Comparison of ENCODE assay signal across 15 mouse cellular contexts in the genomic region with DNA sequence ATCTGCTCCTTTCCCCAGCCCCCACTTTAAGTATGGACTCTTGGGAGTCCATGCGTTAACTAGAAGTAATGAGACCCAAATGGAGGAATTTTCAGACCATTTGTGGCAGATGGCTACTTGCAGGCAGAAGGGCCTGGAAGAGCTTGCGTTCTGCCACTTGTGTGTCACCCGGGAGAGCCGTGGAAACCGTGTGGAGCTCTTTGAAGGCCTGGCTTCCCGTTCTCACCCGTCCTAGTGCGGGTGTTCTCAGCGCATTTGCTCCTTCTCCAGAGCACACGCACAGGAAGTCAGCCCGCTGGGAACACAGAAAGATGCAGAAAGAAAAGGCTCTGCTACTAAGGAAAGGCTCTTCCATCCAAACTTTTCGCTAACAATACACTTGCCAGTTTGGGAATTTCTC. TPM values are rescaled to one million over a fixed set of nuclear protein-coding genes. Genes with fewer than 3 reads are reported as not detected.
DNase-seq lines count a peak whose midpoint lies in the region; ATAC-seq and TF ChIP-seq lines count a peak whose summit lies in the region.
"Had no signal": no experiment of that assay in that cellular context is flagged by ENCODE, and none has a peak within 500 bp of the region (broad histone marks: within the 10 kb centered on the region; RNA-seq: fewer than 3 reads in every experiment).

No protein-coding gene starts in this region.

- H3K4me3 ChIP-seq in forebrain, embryonic 10.5 days, result no peak overlapping the region
- H3K4me3 ChIP-seq in forebrain, embryonic 13.5 days, result no peak overlapping the region
- H3K4me3 ChIP-seq in kidney, embryonic 15.5 days (replicated peaks), result no peak overlapping the region
- H3K4me3 ChIP-seq in limb, embryonic 14.5 days (replicated peaks; ENCODE audit: low read length), result no peak overlapping the region
- H3K4me3 ChIP-seq: intestine, embryonic 15.5 days; liver, embryonic 15.5 days had no signal

- H3K27me3 ChIP-seq in forebrain, embryonic 10.5 days (ENCODE audit: poor library complexity, severe bottlenecking), result no peaks in the 10 kb centered on the region
- H3K27me3 ChIP-seq in forebrain, embryonic 13.5 days, result no peaks in the 10 kb centered on the region
- H3K27me3 ChIP-seq in kidney, embryonic 15.5 days, result no peaks in the 10 kb centered on the region
- H3K27me3 ChIP-seq in limb, embryonic 14.5 days (ENCODE audit: control insufficient read depth, insufficient read depth, low read length), result no peaks in the 10 kb centered on the region
- H3K27me3 ChIP-seq: intestine, embryonic 15.5 days had no signal

- no peaks in the 10 kb centered on the region for H3K36me3 ChIP-seq in forebrain, embryonic 10.5 days (replicated peaks)
- H3K36me3 ChIP-seq in forebrain, embryonic 13.5 days (ENCODE audit: poor library complexity, severe bottlenecking), result no peaks in the 10 kb centered on the region
- no peaks in the 10 kb centered on the region for H3K36me3 ChIP-seq in kidney, embryonic 15.5 days
- no peaks in the 10 kb centered on the region for H3K36me3 ChIP-seq in limb, embryonic 14.5 days (ENCODE audit: control insufficient read depth, insufficient read depth, low read length)
- H3K36me3 ChIP-seq: intestine, embryonic 15.5 days; liver, embryonic 15.5 days had no signal

- 61% methylated on average over 12 of the region's 12 CpGs for WGBS in forebrain, embryonic 10.5 days
- 53% methylated on average over 12 of the region's 12 CpGs for WGBS in forebrain, embryonic 13.5 days
- WGBS in kidney, embryonic 15.5 days, result 30% methylated on average over 12 of the region's 12 CpGs
- WGBS in limb, embryonic 14.5 days, result 17% methylated on average over 12 of the region's 12 CpGs

- peak overlapping the region; percentile 92 for H3K27ac ChIP-seq in forebrain, embryonic 10.5 days
- no peak overlapping the region for H3K27ac ChIP-seq in forebrain, embryonic 13.5 days
- peak overlapping the region; percentile 94 for H3K27ac ChIP-seq in kidney, embryonic 15.5 days
- H3K27ac ChIP-seq in limb, embryonic 14.5 days (replicated peaks; ENCODE audit: low read depth, low read length), result peak overlapping the region; percentile 73
- H3K27ac ChIP-seq: intestine, embryonic 15.5 days; liver, embryonic 15.5 days; macrophage had no signal

- no peak for DNase-seq in forebrain, embryonic 10.5 days (ENCODE audit: extremely low spot score, low spot score)
- no peak for DNase-seq in kidney, adult 8-10 months
- peak; percentile 57 for DNase-seq in brain, embryonic 14.5 days (ENCODE audit: low read depth)
- DNase-seq in limb, embryonic 14.5 days (ENCODE audit: low spot score), result no peak
- no peak for DNase-seq in adrenal gland, postnatal 14 days
- no peak for DNase-seq in right cerebral cortex, postnatal 25 days
- DNase-seq: cerebellum, adult 8-10 months; forebrain, postnatal 0 days; gastrocnemius, postnatal 25 days had no signal

- no peak for ATAC-seq in forebrain, embryonic 13.5 days
- ATAC-seq in kidney, embryonic 15.5 days (replicated peaks; ENCODE audit: low FRiP score), result no peak
- no peak for ATAC-seq in limb, embryonic 14.5 days (ENCODE audit: low FRiP score, low read depth)
- ATAC-seq: forebrain, postnatal 0 days; intestine, embryonic 15.5 days had no signal

- peaks cover 81% of the 10 kb centered on the region for H3K4me1 ChIP-seq in forebrain, embryonic 10.5 days
- H3K4me1 ChIP-seq in forebrain, embryonic 13.5 days, result peaks cover 35% of the 10 kb centered on the region
- H3K4me1 ChIP-seq in kidney, embryonic 15.5 days, result peaks cover 71% of the 10 kb centered on the region
- H3K4me1 ChIP-seq in limb, embryonic 14.5 days (ENCODE audit: control insufficient read depth, insufficient read depth, low read length), result peaks cover 61% of the 10 kb centered on the region

- H3K9me3 ChIP-seq in forebrain, embryonic 10.5 days, result no peaks in the 10 kb centered on the region; the same call in 1 of the 2 replicates
- H3K9me3 ChIP-seq in forebrain, embryonic 13.5 days (replicated peaks), result no peaks in the 10 kb centered on the region
- H3K9me3 ChIP-seq in kidney, embryonic 15.5 days (replicated peaks), result no peaks in the 10 kb centered on the region
- no peaks in the 10 kb centered on the region for H3K9me3 ChIP-seq in limb, embryonic 14.5 days (ENCODE audit: control insufficient read depth, low read length)
- H3K9me3 ChIP-seq: intestine, embryonic 15.5 days; liver, embryonic 15.5 days had no signal

- TF ChIP-seq CTCF in brain, embryonic 14.5 days (IDR thresholded peaks at IDR 0.05; ENCODE audit: borderline replicate concordance, extremely low read depth, insufficient read depth, insufficient read length), result no peak

- no peak overlapping the region for H3K4me2 ChIP-seq in forebrain, embryonic 13.5 days
- no peak overlapping the region for H3K4me2 ChIP-seq in kidney, embryonic 15.5 days
- H3K4me2 ChIP-seq in limb, embryonic 14.5 days (replicated peaks; ENCODE audit: low read depth, low read length, severe bottlenecking), result no peak overlapping the region
- H3K4me2 ChIP-seq: intestine, embryonic 15.5 days; liver, embryonic 15.5 days had no signal

- H3K9ac ChIP-seq in forebrain, embryonic 13.5 days, result no peak overlapping the region
- H3K9ac ChIP-seq in kidney, embryonic 15.5 days, result no peak overlapping the region
- no peak overlapping the region for H3K9ac ChIP-seq in limb, embryonic 14.5 days (ENCODE audit: low read depth, low read length, severe bottlenecking)
- H3K9ac ChIP-seq: forebrain, postnatal 0 days; intestine, embryonic 15.5 days; liver, embryonic 15.5 days had no signal

- TF ChIP-seq POLR2A in brain, embryonic 14.5 days (IDR thresholded peaks at IDR 0.05; ENCODE audit: borderline replicate concordance, extremely low read depth, insufficient read depth, insufficient read length, poor library complexity, severe bottlenecking), result no peak
- TF ChIP-seq POLR2A in limb, embryonic 14.5 days (IDR thresholded peaks at IDR 0.05; ENCODE audit: borderline replicate concordance, extremely low read depth, insufficient read depth, insufficient read length), result no peak

RNA-seq across cellular contexts. Expression of a gene that starts 1.7 kb away (rescaled TPM):
- polyA plus RNA-seq in forebrain, embryonic 10.5 days (2016; fragmentation: Nextera tagmentation; extraction: Ambion mirVana), result 11.9 and 15.6 TPM in 2 replicates
- 4.1 and 5.2 TPM in 2 replicates for polyA plus RNA-seq in forebrain, embryonic 13.5 days (2015; fragmentation: Nextera tagmentation; extraction: Ambion mirVana)
- polyA plus RNA-seq in kidney, embryonic 15.5 days (2015; fragmentation: Nextera tagmentation; extraction: Ambion mirVana), result 20.2 and 21.5 TPM in 2 replicates
- polyA plus RNA-seq in brain, embryonic 14.5 days (2012; rRNA removed), result 3.4 and 4.1 TPM in 2 replicates
- polyA plus RNA-seq in limb, embryonic 14.5 days (2012; rRNA removed), result 5.2 and 6.6 TPM in 2 replicates
- 5.3 and 6.5 TPM in 2 replicates for polyA plus RNA-seq in limb, embryonic 14.5 days (2014; fragmentation: Nextera tagmentation; extraction: Ambion mirVana)
- total RNA-seq in adrenal gland, postnatal 14 days (2021), result 0.56 and 0.90 TPM in 2 replicates
- total RNA-seq: gastrocnemius, postnatal 25 days had no signal

RNA-seq across cellular contexts. Expression of a gene that starts 25.1 kb away (rescaled TPM):
- 2.9 and 3.4 TPM in 2 replicates for polyA plus RNA-seq in forebrain, embryonic 10.5 days (2016; fragmentation: Nextera tagmentation; extraction: Ambion mirVana)
- 3.4 and 3.6 TPM in 2 replicates for polyA plus RNA-seq in forebrain, embryonic 13.5 days (2015; fragmentation: Nextera tagmentation; extraction: Ambion mirVana)
- polyA plus RNA-seq in kidney, embryonic 15.5 days (2015; fragmentation: Nextera tagmentation; extraction: Ambion mirVana), result 0.18 and 0.37 TPM in 2 replicates
- 2.5 and 3.3 TPM in 2 replicates for polyA plus RNA-seq in brain, embryonic 14.5 days (2012; rRNA removed)
- 4.4 and 5.4 TPM in 2 replicates for polyA plus RNA-seq in limb, embryonic 14.5 days (2012; rRNA removed)
- polyA plus RNA-seq in limb, embryonic 14.5 days (2014; fragmentation: Nextera tagmentation; extraction: Ambion mirVana), result 1.9 and 2.1 TPM in 2 replicates
- total RNA-seq in adrenal gland, postnatal 14 days (2021), result 1.7 and 2.1 TPM in 2 replicates
- total RNA-seq: gastrocnemius, postnatal 25 days had no signal
- polyA plus RNA-seq: macrophage had no signal

RNA-seq across cellular contexts. Expression of a gene that starts 33.4 kb away (rescaled TPM):
- 0.16 and 0.34 TPM in 2 replicates for polyA plus RNA-seq in forebrain, embryonic 10.5 days (2016; fragmentation: Nextera tagmentation; extraction: Ambion mirVana)
- polyA plus RNA-seq in forebrain, embryonic 13.5 days (2015; fragmentation: Nextera tagmentation; extraction: Ambion mirVana), result 0.26 TPM in 1 of 2 replicates, not detected in the other
- not detected in 2 replicates for polyA plus RNA-seq in kidney, embryonic 15.5 days (2015; fragmentation: Nextera tagmentation; extraction: Ambion mirVana)
- 0.09 and 0.10 TPM in 2 replicates for polyA plus RNA-seq in brain, embryonic 14.5 days (2012; rRNA removed)
- 0.10 and 0.12 TPM in 2 replicates for polyA plus RNA-seq in limb, embryonic 14.5 days (2012; rRNA removed)
- polyA plus RNA-seq in limb, embryonic 14.5 days (2014; fragmentation: Nextera tagmentation; extraction: Ambion mirVana), result 0.17 TPM in 1 of 2 replicates, not detected in the other
- 0.33 TPM in 1 of 2 replicates, not detected in the other for total RNA-seq in adrenal gland, postnatal 14 days (2021)
- total RNA-seq: heart, postnatal 10 days had no signal
- polyA plus RNA-seq: forebrain, postnatal 0 days; intestine, embryonic 15.5 days; macrophage had no signal

RNA-seq across cellular contexts. Expression of a gene that starts 33.5 kb away (rescaled TPM):
- polyA plus RNA-seq in forebrain, embryonic 10.5 days (2016; fragmentation: Nextera tagmentation; extraction: Ambion mirVana), result 54.3 and 56.6 TPM in 2 replicates
- polyA plus RNA-seq in forebrain, embryonic 13.5 days (2015; fragmentation: Nextera tagmentation; extraction: Ambion mirVana), result 37.6 and 41.4 TPM in 2 replicates
- 44.5 and 46.6 TPM in 2 replicates for polyA plus RNA-seq in kidney, embryonic 15.5 days (2015; fragmentation: Nextera tagmentation; extraction: Ambion mirVana)
- polyA plus RNA-seq in brain, embryonic 14.5 days (2012; rRNA removed), result 45.9 and 59.4 TPM in 2 replicates
- 47.5 and 63.2 TPM in 2 replicates for polyA plus RNA-seq in limb, embryonic 14.5 days (2012; rRNA removed)
- polyA plus RNA-seq in limb, embryonic 14.5 days (2014; fragmentation: Nextera tagmentation; extraction: Ambion mirVana), result 28.3 and 34.7 TPM in 2 replicates
- total RNA-seq in adrenal gland, postnatal 14 days (2021), result 24.1 and 24.7 TPM in 2 replicates
